Mouse (Mus musculus) ES-E14 (cell line): ENCODE results near the gene Rsph6a. TPM values are rescaled to one million over a fixed set of nuclear protein-coding genes. Genes with fewer than 3 reads are reported as not detected.

ENCODE experiments used
- DNase-seq: peaks from one replicate; pipeline ENCODE4 v3.0.0-alpha.2; 2013; ENCODE audit warnings: low read depth, low spot score
- H3K27ac ChIP-seq: 2 replicates; pipeline ENCODE4 v1.5.1; 2012; ENCODE audit warnings: low read depth, mild to moderate bottlenecking, low read length, moderate library complexity, mixed read lengths; ENCODE audit not compliant: poor library complexity, insufficient read depth, severe bottlenecking
- H3K36me3 ChIP-seq: 2 replicates; pipeline ENCODE4 v1.6.1; 2012; ENCODE audit warnings: mild to moderate bottlenecking, low read length, moderate library complexity, mixed read lengths; ENCODE audit not compliant: control insufficient read depth, poor library complexity, insufficient read depth, severe bottlenecking
- H3K4me1 ChIP-seq, 2 experiments: fragments of 150-350 bp in 1 of 2; sonication (generic) in 1 of 2; 2 replicates each; pipeline ENCODE4 v1.6.1; 2012; ENCODE audit warnings: low read length in 2 of 2, mild to moderate bottlenecking in 1 of 2, mixed read lengths in 1 of 2; ENCODE audit not compliant: control insufficient read depth in 2 of 2, insufficient read depth in 2 of 2, poor library complexity in 1 of 2
- H3K4me3 ChIP-seq, 2 experiments: fragments of 150-350 bp in 1 of 2; sonication (generic) in 1 of 2; 2 replicates each; pipeline ENCODE4 v1.5.1; 2012; ENCODE audit warnings: low read length in 2 of 2, low read depth in 1 of 2, mild to moderate bottlenecking in 1 of 2, mixed read lengths in 1 of 2; ENCODE audit not compliant: insufficient read depth in 1 of 2, poor library complexity in 1 of 2, severe bottlenecking in 1 of 2
- H3K9ac ChIP-seq: 2 replicates; pipeline ENCODE4 v1.6.1; 2012; ENCODE audit warnings: low read depth, mild to moderate bottlenecking, low read length, mixed read lengths; ENCODE audit not compliant: poor library complexity, insufficient read depth, severe bottlenecking
- H3K9me3 ChIP-seq: fragments of 150-350 bp; sonication (generic); 2 replicates; pipeline ENCODE4 v1.6.1; 2012; ENCODE audit warnings: low read depth, mild to moderate bottlenecking, low read length; ENCODE audit not compliant: control insufficient read depth, insufficient read depth
- CHD2 ChIP-seq: IDR thresholded peaks from 2 replicates; pipeline ENCODE4 v1.6.1; 2014; ENCODE audit warnings: mild to moderate bottlenecking, low read depth, low read length, inconsistent platforms
- HCFC1 ChIP-seq: IDR thresholded peaks from 2 replicates; pipeline ENCODE4 v1.6.1; 2012; ENCODE audit warnings: low read length, inconsistent platforms, borderline replicate concordance; ENCODE audit not compliant: insufficient read depth
- MAFK ChIP-seq: IDR thresholded peaks from 2 replicates; pipeline ENCODE4 v1.6.1; 2014; ENCODE audit warnings: mild to moderate bottlenecking, low read depth, low read length, inconsistent platforms; ENCODE audit not compliant: insufficient read depth
- ZC3H11A ChIP-seq: IDR thresholded peaks from 2 replicates; pipeline ENCODE4 v1.6.1; 2012; ENCODE audit warnings: low read depth, mild to moderate bottlenecking, inconsistent platforms, low read length, borderline replicate concordance
- ZNF384 ChIP-seq: IDR thresholded peaks from 2 replicates; pipeline ENCODE4 v1.6.1; 2012; ENCODE audit warnings: low read depth, low read length, inconsistent platforms
- in situ Hi-C, 2 experiments: fragments of 600-800 bp; cut with MboI; formaldehyde crosslinking; loops; one replicate each; pipeline ENCODE4 v1.15.1; 2025; ENCODE audit warnings: low sequenced_read_pairs in 2 of 2, inconsistent platforms in 1 of 2; ENCODE audit not compliant: unreplicated experiment in 2 of 2
- total RNA-seq: library from RNA; depleted of rRNA; stranded (reverse); fragments of 300-350 nt; gene quantifications from 2 replicates; pipeline ENCODE4 v1.2.3, GENCODE M21; 2012

Gene Rsph6a
- total RNA-seq, 1 experiment: 0.94 TPM

DNA sequence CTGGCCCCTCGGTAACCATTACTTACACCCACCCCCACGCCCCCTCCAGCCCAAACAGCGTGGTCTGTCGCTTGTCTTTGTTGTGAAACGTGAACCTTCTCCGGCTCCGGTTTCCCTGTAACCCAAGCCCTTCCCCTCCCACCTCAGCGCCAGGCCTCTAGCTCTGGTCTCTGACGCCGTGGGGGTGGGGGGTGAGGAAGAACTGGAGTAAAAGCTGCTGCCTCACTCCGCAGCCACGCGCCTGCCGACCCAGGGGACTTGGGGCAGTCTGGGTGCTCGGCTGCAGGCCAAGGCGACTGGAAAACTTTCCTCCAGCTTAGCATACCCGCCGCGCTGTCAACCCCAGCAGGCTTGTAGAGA lies 41.2 kb downstream of the Rsph6a start:
- H3K9me3 ChIP-seq: no peaks in the 10 kb centered on the region
- H3K9ac ChIP-seq: peak overlapping the region; percentile 21; the same call in 1 of the 2 replicates
- no peak for TF ChIP-seq ZC3H11A
- TF ChIP-seq CHD2: no peak
- no peak for TF ChIP-seq HCFC1
- no peak for TF ChIP-seq ZNF384
- in situ Hi-C loops: no loop called here
- H3K27ac ChIP-seq: no peak overlapping the region
- peak overlapping the region; percentile 72 to 74 for H3K4me3 ChIP-seq
- DNase-seq: peak; percentile 47
- H3K4me1 ChIP-seq: peaks cover 2 to 14% of the 10 kb centered on the region in 2 experiments; a peak in 2 of 4 replicates
- no peaks in the 10 kb centered on the region for H3K36me3 ChIP-seq

DNA sequence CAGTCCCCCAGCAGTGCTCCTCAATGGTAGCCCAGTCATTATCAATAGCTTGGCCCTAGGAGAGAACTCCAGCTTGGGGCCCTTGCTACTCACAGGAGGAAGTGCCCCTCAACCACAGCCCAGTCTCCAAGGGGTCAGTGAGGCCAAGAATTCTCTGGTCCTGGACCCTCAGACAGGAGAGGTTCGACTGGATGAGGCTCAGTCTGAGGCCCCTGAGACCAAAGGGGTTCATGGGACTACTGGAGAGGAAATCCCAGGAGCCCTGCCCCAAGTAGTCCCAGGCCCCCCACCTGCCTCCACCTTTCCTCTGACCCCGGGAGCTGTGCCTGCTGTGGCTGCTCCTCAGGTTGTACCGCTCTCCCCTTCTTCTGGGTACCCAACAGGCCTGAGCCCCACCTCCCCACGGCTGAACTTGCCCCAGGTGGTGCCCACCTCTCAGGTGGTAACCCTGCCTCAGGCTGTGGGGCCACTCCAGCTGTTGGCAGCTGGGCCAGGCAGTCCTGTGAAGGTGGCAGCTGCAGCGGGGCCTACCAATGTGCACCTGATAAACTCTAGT lies 42.0 kb downstream of the Rsph6a start:
- H3K4me3 ChIP-seq: peak overlapping the region; percentile 72 to 74; a peak in 1 of 4 replicates
- peaks cover 2 to 14% of the 10 kb centered on the region in 2 experiments; a peak in 2 of 4 replicates for H3K4me1 ChIP-seq
- H3K27ac ChIP-seq: no peak overlapping the region
- no peak for DNase-seq
- H3K36me3 ChIP-seq: no peaks in the 10 kb centered on the region
- no peak for TF ChIP-seq MAFK
- TF ChIP-seq HCFC1: no peak
- TF ChIP-seq ZC3H11A: no peak
- TF ChIP-seq CHD2: no peak
- TF ChIP-seq ZNF384: no peak
- H3K9ac ChIP-seq: no peak overlapping the region
- in situ Hi-C loops: no loop called here
- H3K9me3 ChIP-seq: no peaks in the 10 kb centered on the region

DNA sequence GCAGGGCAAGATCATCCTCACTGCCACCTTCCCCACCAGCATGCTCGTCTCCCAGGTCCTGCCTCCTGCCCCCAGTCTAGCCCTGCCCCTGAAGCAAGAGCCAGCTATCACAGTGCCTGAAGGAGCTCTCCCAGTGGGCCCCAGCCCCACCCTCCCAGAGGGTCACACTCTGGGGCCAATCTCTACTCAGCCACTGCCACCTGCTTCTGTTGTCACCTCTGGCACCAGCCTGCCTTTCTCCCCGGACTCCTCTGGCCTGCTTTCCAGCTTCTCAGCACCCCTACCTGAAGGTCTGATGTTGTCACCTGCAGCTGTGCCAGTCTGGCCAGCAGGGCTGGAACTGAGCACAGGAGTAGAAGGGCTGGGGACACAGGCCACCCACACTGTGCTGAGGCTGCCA lies 42.7 kb downstream of the Rsph6a start:
- H3K4me1 ChIP-seq: peaks cover 2 to 10% of the 10 kb centered on the region in 2 experiments; a peak in 2 of 4 replicates

DNA sequence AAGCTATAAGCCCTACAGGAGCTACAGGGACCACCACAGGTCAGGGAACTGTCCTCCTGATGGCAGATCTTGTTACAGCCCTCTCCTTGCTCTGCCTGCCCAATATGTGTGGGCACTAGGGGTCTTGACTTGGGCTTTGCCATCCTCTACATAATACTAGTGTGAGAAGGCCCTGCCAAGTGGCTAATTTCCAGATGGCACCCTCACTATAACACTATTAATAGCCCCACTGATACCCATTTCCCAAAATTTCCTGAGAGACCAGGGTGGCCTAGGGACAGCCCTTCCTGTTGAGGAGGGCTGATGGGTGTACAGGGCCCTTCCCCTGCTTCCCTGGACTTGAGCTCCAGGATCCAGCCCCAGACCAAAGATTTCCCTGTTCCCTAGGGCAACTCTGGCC lies 43.4 kb downstream of the Rsph6a start:
- in situ Hi-C loops: no loop called here
- DNase-seq: no peak
- no peak overlapping the region for H3K9ac ChIP-seq
- H3K27ac ChIP-seq: no peak overlapping the region
- no peaks in the 10 kb centered on the region for H3K36me3 ChIP-seq
- peaks cover 2 to 10% of the 10 kb centered on the region in 2 experiments; a peak in 2 of 4 replicates for H3K4me1 ChIP-seq
- TF ChIP-seq HCFC1 (no peak), MAFK (no peak), CHD2 (no peak), ZNF384 (no peak), ZC3H11A (no peak)
- no peak overlapping the region for H3K4me3 ChIP-seq
- H3K9me3 ChIP-seq: no peaks in the 10 kb centered on the region

More for the DNA sequence above, 42.7 kb downstream of the Rsph6a start:
- Histone ChIP-seq H3K4me3 (no peak overlapping the region), H3K27ac (no peak overlapping the region), H3K9ac (no peak overlapping the region), H3K36me3 (no peaks in the 10 kb centered on the region), H3K9me3 (no peaks in the 10 kb centered on the region)
- TF ChIP-seq CHD2 (no peak), MAFK (no peak), ZC3H11A (no peak), HCFC1 (no peak), ZNF384 (no peak)
- in situ Hi-C loops: no loop called here
- DNase-seq: no peak
